Mouse (Mus musculus) myocyte (in vitro differentiated cells): Measurements from ENCODE around the gene Gpr183. TPM values are rescaled to one million over a fixed set of nuclear protein-coding genes. Genes with fewer than 3 reads are reported as not detected.

Experiments
- H3K27me3 ChIP-seq: one replicate; pipeline ENCODE4 v1.6.1; 2011; ENCODE audit not compliant: control insufficient read depth, insufficient read depth, insufficient read length
- H3K36me3 ChIP-seq: one replicate; pipeline ENCODE4 v1.6.1; 2011; ENCODE audit not compliant: control insufficient read depth, insufficient read depth
- H3K4me2 ChIP-seq: one replicate; pipeline ENCODE4 v1.6.1; 2011; ENCODE audit warnings: low read depth, control low read depth
- H3K4me3 ChIP-seq: one replicate; pipeline ENCODE4 v1.5.1; 2011; ENCODE audit warnings: mild to moderate bottlenecking, control low read depth, moderate library complexity
- H3K79me2 ChIP-seq: one replicate; pipeline ENCODE4 v1.6.1; 2011; ENCODE audit not compliant: control insufficient read depth, insufficient read depth
- H3ac ChIP-seq: one replicate; pipeline ENCODE4 v1.6.1; 2011; ENCODE audit not compliant: control insufficient read depth, insufficient read length
- CEBPB ChIP-seq: IDR thresholded peaks from 2 replicates; pipeline ENCODE4 v1.6.1; 2011; ENCODE audit warnings: mild to moderate bottlenecking, moderate library complexity; ENCODE audit not compliant: poor library complexity, insufficient read depth, severe bottlenecking
- E2F4 ChIP-seq: IDR thresholded peaks from one replicate; pipeline ENCODE4 v1.6.1; 2011; ENCODE audit warnings: mild to moderate bottlenecking, control low read depth, moderate library complexity; ENCODE audit not compliant: insufficient read depth
- MAX ChIP-seq: IDR thresholded peaks from one replicate; pipeline ENCODE4 v1.6.1; 2011; ENCODE audit warnings: low read depth, mild to moderate bottlenecking, control low read depth
- MYOD1 ChIP-seq, 3 experiments: IDR thresholded peaks; one replicate each; pipeline ENCODE4 v1.6.1; 2011; ENCODE audit warnings: control low read depth in 2 of 3, low read depth in 2 of 3, mild to moderate bottlenecking in 2 of 3, moderate library complexity in 1 of 3; ENCODE audit not compliant: insufficient read length in 2 of 3, control insufficient read depth in 1 of 3
- MYOG ChIP-seq, 3 experiments: IDR thresholded peaks; one replicate each; pipeline ENCODE4 v1.6.1; 2011; ENCODE audit warnings: control low read depth in 2 of 3, low read depth in 2 of 3, mild to moderate bottlenecking in 2 of 3; ENCODE audit not compliant: insufficient read length in 2 of 3, control insufficient read depth in 1 of 3, insufficient read depth in 1 of 3
- POLR2A ChIP-seq: IDR thresholded peaks from one replicate; pipeline ENCODE4 v1.6.1; 2011; ENCODE audit warnings: low read depth, mild to moderate bottlenecking, control low read depth, moderate library complexity; ENCODE audit not compliant: insufficient read length
- POLR2AphosphoS2 ChIP-seq: IDR thresholded peaks from one replicate; pipeline ENCODE4 v1.6.1; 2011; ENCODE audit warnings: low read depth, control low read depth; ENCODE audit not compliant: insufficient read length
- REST ChIP-seq: IDR thresholded peaks from one replicate; pipeline ENCODE4 v1.6.1; 2011; ENCODE audit warnings: mild to moderate bottlenecking, control low read depth, moderate library complexity; ENCODE audit not compliant: insufficient read depth, insufficient read length
- SRF ChIP-seq: IDR thresholded peaks from one replicate; pipeline ENCODE4 v1.6.1; 2011; ENCODE audit warnings: low read depth; ENCODE audit not compliant: control insufficient read depth, insufficient read length
- TCF12 ChIP-seq: IDR thresholded peaks from one replicate; pipeline ENCODE4 v1.6.1; 2011; ENCODE audit warnings: mild to moderate bottlenecking, control low read depth; ENCODE audit not compliant: poor library complexity, insufficient read depth, severe bottlenecking
- TCF3 ChIP-seq: IDR thresholded peaks from one replicate; pipeline ENCODE4 v1.6.1; 2011; ENCODE audit warnings: low read depth, control low read depth; ENCODE audit not compliant: insufficient read length
- USF1 ChIP-seq: IDR thresholded peaks from one replicate; pipeline ENCODE4 v1.6.1; 2011; ENCODE audit warnings: low read depth, mild to moderate bottlenecking, control low read depth, moderate library complexity
- polyA plus RNA-seq: library from polyadenylated mRNA; unstranded; fragments of >200 nt; fragmentation: generic; extraction: Trizol; gene quantifications from one replicate; pipeline ENCODE4 v1.2.1, GENCODE M21; 2012; ENCODE audit warnings: missing spikeins

Gene Gpr183
- polyA plus RNA-seq, 1 experiment, result 0.02 TPM

DNA sequence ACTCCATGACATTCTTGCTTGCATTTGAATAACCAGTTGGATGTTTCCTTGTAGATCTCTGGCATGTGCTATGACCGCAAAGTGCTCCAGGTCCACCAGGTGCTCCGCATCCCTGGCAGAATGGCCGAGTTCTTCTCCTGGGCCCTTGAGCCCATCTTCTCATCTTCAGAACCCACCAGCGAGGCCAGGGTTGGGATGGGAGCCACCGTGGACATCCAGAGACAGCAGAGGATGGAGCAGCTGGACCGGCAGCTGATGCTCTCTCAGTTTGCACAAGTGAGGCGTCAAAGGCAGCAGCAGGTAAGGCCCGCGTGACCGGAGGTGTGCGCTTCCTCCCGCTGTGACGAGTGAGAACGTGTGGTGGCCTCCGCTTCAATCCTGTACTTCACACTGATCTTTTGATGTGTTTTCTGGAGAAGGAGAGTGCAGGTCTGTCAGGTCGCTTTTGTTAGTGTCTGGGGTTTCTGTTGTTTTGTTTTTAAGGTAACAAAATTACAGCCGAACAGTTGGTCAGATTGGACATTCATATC lies 29.2 kb upstream of the Gpr183 start:
- no peak overlapping the region for H3K4me3 ChIP-seq
- H3K36me3 ChIP-seq, result peaks cover 8% of the 10 kb centered on the region
- TF ChIP-seq POLR2A, result no peak
- TF ChIP-seq E2F4, result no peak
- no peak for TF ChIP-seq SRF
- no peak for TF ChIP-seq USF1
- TF ChIP-seq TCF3, result no peak
- no peak for TF ChIP-seq REST
- TF ChIP-seq CEBPB, result no peak
- TF ChIP-seq MYOG (IDR thresholded peaks at IDR 0.05; ENCODE audit: control insufficient read depth in 1 of 3, insufficient read depth in 1 of 3, insufficient read length in 2 of 3, low read depth in 2 of 3), result no peak
- TF ChIP-seq TCF12, result no peak
- no peak for TF ChIP-seq MYOD1 (IDR thresholded peaks at IDR 0.05; ENCODE audit: control insufficient read depth in 1 of 3, insufficient read length in 2 of 3, low read depth in 2 of 3)
- no peak for TF ChIP-seq POLR2AphosphoS2
- no peak for TF ChIP-seq MAX
- no peaks in the 10 kb centered on the region for H3K79me2 ChIP-seq
- H3K4me2 ChIP-seq, result no peak overlapping the region
- H3ac ChIP-seq, result no peak overlapping the region
- H3K27me3 ChIP-seq, result no peaks in the 10 kb centered on the region

DNA sequence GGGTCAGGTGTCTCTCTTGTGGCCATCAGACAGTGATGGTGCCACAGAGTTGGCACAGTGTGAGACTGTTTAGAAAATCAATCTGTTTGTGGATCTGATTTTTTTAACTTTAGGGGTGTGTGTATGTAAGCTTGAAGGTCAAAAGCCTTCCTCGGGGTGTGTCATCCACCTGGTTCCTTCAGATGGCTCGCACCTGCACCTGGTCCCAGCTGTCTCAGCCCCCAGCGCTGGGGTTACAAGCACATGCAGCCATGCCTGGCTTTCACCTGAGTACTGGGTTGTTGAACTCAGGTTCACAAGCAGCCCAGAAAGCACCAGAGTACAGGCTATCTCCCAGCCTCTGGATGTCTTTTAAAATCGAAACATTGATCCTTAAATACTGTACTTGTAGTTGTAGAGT lies 28.6 kb upstream of the Gpr183 start:
- peaks cover 8% of the 10 kb centered on the region for H3K36me3 ChIP-seq
- no peak for TF ChIP-seq TCF12
- no peak for TF ChIP-seq MYOG (IDR thresholded peaks at IDR 0.05; ENCODE audit: control insufficient read depth in 1 of 3, insufficient read depth in 1 of 3, insufficient read length in 2 of 3, low read depth in 2 of 3)
- no peak for TF ChIP-seq POLR2AphosphoS2
- TF ChIP-seq MAX, result no peak
- no peak for TF ChIP-seq POLR2A
- TF ChIP-seq SRF, result no peak
- no peak for TF ChIP-seq TCF3
- no peak for TF ChIP-seq REST
- TF ChIP-seq E2F4, result no peak
- TF ChIP-seq MYOD1 (IDR thresholded peaks at IDR 0.05; ENCODE audit: control insufficient read depth in 1 of 3, insufficient read length in 2 of 3, low read depth in 2 of 3), result no peak
- no peak for TF ChIP-seq USF1
- TF ChIP-seq CEBPB, result no peak
- no peak overlapping the region for H3K4me2 ChIP-seq
- no peaks in the 10 kb centered on the region for H3K79me2 ChIP-seq
- H3K27me3 ChIP-seq, result no peaks in the 10 kb centered on the region
- H3K4me3 ChIP-seq, result no peak overlapping the region
- H3ac ChIP-seq, result no peak overlapping the region

- Histone ChIP-seq H3K4me2 (no peak overlapping the region), H3K4me3 (no peak overlapping the region), H3ac (no peak overlapping the region), H3K79me2 (no peaks in the 10 kb centered on the region), H3K27me3 (no peaks in the 10 kb centered on the region), H3K36me3 (peaks cover 8% of the 10 kb centered on the region)
- TF ChIP-seq MYOG (IDR thresholded peaks at IDR 0.05; ENCODE audit: control insufficient read depth in 1 of 3, insufficient read depth in 1 of 3, insufficient read length in 2 of 3, low read depth in 2 of 3) (no peak), E2F4 (no peak), MYOD1 (IDR thresholded peaks at IDR 0.05; ENCODE audit: control insufficient read depth in 1 of 3, insufficient read length in 2 of 3, low read depth in 2 of 3) (no peak), POLR2AphosphoS2 (no peak), POLR2A (no peak), USF1 (no peak), CEBPB (no peak), TCF3 (no peak), REST (no peak), MAX (no peak), SRF (no peak)
These were observed 27.6 kb upstream of the Gpr183 start for GRCm38 (mm10) chr14:121992395-121993280.

DNA sequence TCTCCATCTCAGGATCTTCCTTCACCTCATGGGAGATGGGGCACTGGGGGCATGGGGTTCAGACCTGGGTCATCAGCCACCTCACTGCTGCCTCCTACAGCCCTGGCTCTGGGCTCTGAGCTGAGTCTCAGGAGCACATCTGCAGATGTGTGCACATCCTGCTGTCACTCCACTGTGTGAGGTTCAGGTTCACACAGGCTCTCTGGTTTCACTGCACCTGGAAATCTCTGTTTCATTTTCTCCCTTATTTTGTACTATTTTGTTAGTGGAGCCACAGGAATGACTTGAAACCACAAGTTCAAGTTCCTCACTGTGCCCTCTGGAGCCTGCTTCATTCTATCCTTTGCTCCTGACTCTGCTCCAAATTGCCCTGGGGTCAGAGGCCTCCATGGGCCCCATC lies 26.9 kb upstream of the Gpr183 start:
- no peak overlapping the region for H3ac ChIP-seq
- no peaks in the 10 kb centered on the region for H3K27me3 ChIP-seq
- no peaks in the 10 kb centered on the region for H3K79me2 ChIP-seq
- no peak overlapping the region for H3K4me3 ChIP-seq
- TF ChIP-seq SRF (no peak), TCF12 (no peak), POLR2A (no peak), E2F4 (no peak), MAX (no peak), TCF3 (no peak), CEBPB (no peak), MYOG (IDR thresholded peaks at IDR 0.05; ENCODE audit: control insufficient read depth in 1 of 3, insufficient read depth in 1 of 3, insufficient read length in 2 of 3, low read depth in 2 of 3) (no peak), REST (no peak), USF1 (no peak), MYOD1 (IDR thresholded peaks at IDR 0.05; ENCODE audit: control insufficient read depth in 1 of 3, insufficient read length in 2 of 3, low read depth in 2 of 3) (no peak), POLR2AphosphoS2 (no peak)
- peaks cover 8% of the 10 kb centered on the region for H3K36me3 ChIP-seq
- H3K4me2 ChIP-seq, result no peak overlapping the region
